ENCODE assay signal across 16 mouse cellular contexts in the genomic region with DNA sequence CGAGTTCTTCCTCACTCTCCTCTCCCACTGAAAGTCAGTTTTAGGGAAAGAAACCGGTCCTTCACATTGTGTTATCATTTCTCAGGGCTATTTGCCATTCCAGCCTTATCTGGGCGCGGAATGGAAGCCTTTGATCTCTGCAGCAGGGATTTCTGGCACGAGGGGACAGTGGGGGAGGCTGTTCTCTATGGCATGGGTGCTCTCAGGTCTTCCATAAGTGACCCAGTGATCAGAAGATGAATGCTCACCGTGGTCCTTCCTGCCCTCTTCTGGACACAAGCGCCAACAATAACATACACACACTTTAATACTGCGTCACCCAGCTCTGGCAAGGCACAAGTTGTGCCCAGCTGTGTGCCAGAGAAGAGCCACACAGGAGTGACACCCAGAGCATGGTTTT. TPM values are rescaled to one million over a fixed set of nuclear protein-coding genes. Genes with fewer than 3 reads are reported as not detected.
DNase-seq lines count a peak whose midpoint lies in the region.
"Had no signal": no experiment of that assay in that cellular context is flagged by ENCODE, and none has a peak within 500 bp of the region (broad histone marks: within the 10 kb centered on the region; RNA-seq: fewer than 3 reads in every experiment).

No protein-coding gene starts in this region.

- peak; percentile 84 for DNase-seq in heart, adult 11 months
- DNase-seq in heart, adult 8-10 months (ENCODE audit: low spot score), result no peak
- DNase-seq in ovary, postnatal 36 days (ENCODE audit: low spot score), result peak; percentile 31
- no peak for DNase-seq in ovary, postnatal 10 days (ENCODE audit: low spot score)
- peak; percentile 63 for DNase-seq in adrenal gland, postnatal 14 days
- peak; percentile 66 for DNase-seq in testis, postnatal 14 days (ENCODE audit: low spot score)
- no peak for DNase-seq in embryo, embryonic 11 days
- DNase-seq: cerebellum, adult 11 months; cerebellum, adult 9-10 months; cerebellum, postnatal 36 days; gastrocnemius, postnatal 10 days; heart, adult 2 months; kidney, adult 8-10 months had no signal

RNA-seq across cellular contexts. Expression of a gene that starts 18.8 kb away (rescaled TPM):
- 10 to 100 TPM in 1 of 4 experiments, 1 to 10 TPM in 3; 8.8 to 10.2 (median 9.7) TPM for total RNA-seq in heart, adult 8-10 months (2022)
- total RNA-seq in adrenal gland, postnatal 14 days (2021), result 12.2 and 14.6 TPM in 2 replicates

RNA-seq across cellular contexts. Expression of a gene that starts 20.3 kb away (rescaled TPM):
- total RNA-seq in heart, adult 8-10 months (2022), result 1 to 10 TPM in 3 of 4 experiments, under 1 TPM in 1; 0.90 to 1.4 (median 1.2) TPM
- 10.9 and 12.6 TPM in 2 replicates for total RNA-seq in adrenal gland, postnatal 14 days (2021)

RNA-seq across cellular contexts. Expression of a gene that starts 41.3 kb away (rescaled TPM):
- total RNA-seq in heart, adult 8-10 months (2022), result not detected
- not detected in 2 replicates for total RNA-seq in adrenal gland, postnatal 14 days (2021)
- total RNA-seq: G1E; gastrocnemius, postnatal 10 days; gastrocnemius, postnatal 4 days; heart, adult 2 months; heart, postnatal 25 days had no signal

Comparison
In these comparisons a context has a peak if more than half of its experiments do, and no peak if none do; other contexts are left out.
1. DNase-seq: peak in heart, adult 11 months (single experiment), ovary, postnatal 36 days (single experiment), adrenal gland, postnatal 14 days (single experiment) and testis, postnatal 14 days (single experiment); none in heart, adult 8-10 months (single experiment), ovary, postnatal 10 days (single experiment) and embryo, embryonic 11 days (single experiment).